9 mouse cellular contexts compared by ENCODE assay signal in genomic region chr17:71552901-71553300, GRCm38 (mm10). TPM values are rescaled to one million over a fixed set of nuclear protein-coding genes. Genes with fewer than 3 reads are reported as not detected.
DNase-seq lines count a peak whose midpoint lies in the region; ATAC-seq and TF ChIP-seq lines count a peak whose summit lies in the region.
"Had no signal": no experiment of that assay in that cellular context is flagged by ENCODE, and none has a peak within 500 bp of the region (broad histone marks: within the 10 kb centered on the region; RNA-seq: fewer than 3 reads in every experiment).

No protein-coding gene starts in this region.

- 9% methylated on average over 11 of the region's 11 CpGs for WGBS in heart, embryonic 14.5 days
- WGBS in hindbrain, embryonic 11.5 days: 15% methylated on average over 11 of the region's 11 CpGs
- 10% methylated on average over 11 of the region's 11 CpGs for WGBS in liver, embryonic 16.5 days (ENCODE audit: insufficient replicate concordance)
- 11% methylated on average over 11 of the region's 11 CpGs for WGBS in stomach, embryonic 16.5 days

- H3K4me1 ChIP-seq in heart, embryonic 14.5 days (ENCODE audit: control insufficient read depth in 2 of 2, insufficient read depth in 2 of 2, low read length in 2 of 2): peaks cover 3 to 4% of the 10 kb centered on the region in 2 experiments; a peak in 2 of 4 replicates
- no peaks in the 10 kb centered on the region; the same call in 1 of the 2 replicates for H3K4me1 ChIP-seq in hindbrain, embryonic 11.5 days (replicated peaks; ENCODE audit: control insufficient read depth, insufficient read depth, low read length)
- peaks cover 14% of the 10 kb centered on the region for H3K4me1 ChIP-seq in liver, embryonic 16.5 days (ENCODE audit: control insufficient read depth, low read depth, low read length)
- H3K4me1 ChIP-seq in stomach, embryonic 16.5 days (ENCODE audit: control insufficient read depth, insufficient read depth, low read length): 0 out of 2 replicates have a peak, but pooled peaks cover 6% of the 10 kb centered on the region

- no peak for DNase-seq in heart, adult 8-10 months (ENCODE audit: low spot score)
- DNase-seq in brain, embryonic 14.5 days (ENCODE audit: low read depth): peak; percentile 8
- DNase-seq in hindbrain, embryonic 11.5 days (ENCODE audit: low spot score): peak; percentile 34

- H3K27me3 ChIP-seq in heart, embryonic 14.5 days (ENCODE audit: control insufficient read depth, insufficient read depth, low read length): peaks cover 32% of the 10 kb centered on the region
- H3K27me3 ChIP-seq in hindbrain, embryonic 11.5 days (ENCODE audit: control insufficient read depth, insufficient read depth, low read length): peaks cover 11% of the 10 kb centered on the region; the same call in 1 of the 2 replicates
- peaks cover 33% of the 10 kb centered on the region for H3K27me3 ChIP-seq in liver, embryonic 16.5 days (ENCODE audit: control insufficient read depth, insufficient read depth, low read depth, low read length)
- peaks cover 12% of the 10 kb centered on the region; the same call in 1 of the 2 replicates for H3K27me3 ChIP-seq in stomach, embryonic 16.5 days (ENCODE audit: control insufficient read depth, insufficient read depth, low read length)

- H3K4me3 ChIP-seq in heart, embryonic 14.5 days (ENCODE audit: control insufficient read depth in 1 of 2, insufficient read depth in 1 of 2, low read depth in 1 of 2, low read length in 2 of 2): peak overlapping the region in 1 of 2 experiments; percentile 66; a peak in 2 of 4 replicates
- H3K4me3 ChIP-seq in hindbrain, embryonic 11.5 days (ENCODE audit: low read depth, low read length): no peak overlapping the region
- no peak overlapping the region for H3K4me3 ChIP-seq in liver, embryonic 16.5 days (ENCODE audit: low read depth, low read length)
- H3K4me3 ChIP-seq in stomach, embryonic 16.5 days (replicated peaks; ENCODE audit: low read length): peak overlapping the region; percentile 76; the same call in 1 of the 2 replicates

- H3K4me2 ChIP-seq in heart, embryonic 14.5 days (ENCODE audit: low read length): peak overlapping the region; percentile 97
- H3K4me2 ChIP-seq in hindbrain, embryonic 11.5 days (replicated peaks; ENCODE audit: low read depth, low read length): peak overlapping the region; percentile 98; the same call in 1 of the 2 replicates
- peak overlapping the region; percentile 100 for H3K4me2 ChIP-seq in liver, embryonic 16.5 days (ENCODE audit: low read depth, low read length)
- H3K4me2 ChIP-seq in stomach, embryonic 16.5 days (ENCODE audit: low read depth, low read length): peak overlapping the region; percentile 99; the same call in 1 of the 2 replicates

- TF ChIP-seq CTCF in brain, embryonic 14.5 days (IDR thresholded peaks at IDR 0.05; ENCODE audit: borderline replicate concordance, extremely low read depth, insufficient read depth, insufficient read length): no peak

- ATAC-seq in heart, embryonic 14.5 days (ENCODE audit: insufficient number of reproducible peaks, insufficient read depth, low FRiP score, low read depth): no peak
- ATAC-seq in hindbrain, embryonic 11.5 days (ENCODE audit: low FRiP score): no peak
- no peak for ATAC-seq in liver, embryonic 16.5 days (ENCODE audit: low read depth)
- no peak for ATAC-seq in stomach, embryonic 16.5 days (ENCODE audit: insufficient read depth, low FRiP score)
- ATAC-seq in inflammation-experienced regulatory T-cells, adult 6 months: no peak
- ATAC-seq in megakaryocyte-erythroid progenitor cell, adult 5-6 weeks (replicated peaks; ENCODE audit: low FRiP score, low TSS enrichment, poor library complexity, severe bottlenecking): no peak

- H3K27ac ChIP-seq in heart, embryonic 14.5 days (replicated peaks in 1 of 2; ENCODE audit: control insufficient read depth in 1 of 2, insufficient read depth in 1 of 2, low read depth in 2 of 2, low read length in 2 of 2): no peak overlapping the region
- H3K27ac ChIP-seq in hindbrain, embryonic 11.5 days (ENCODE audit: low read depth, low read length): no peak overlapping the region
- no peak overlapping the region for H3K27ac ChIP-seq in liver, embryonic 16.5 days (ENCODE audit: low read length)
- no peak overlapping the region for H3K27ac ChIP-seq in stomach, embryonic 16.5 days (ENCODE audit: low read length)

- no peaks in the 10 kb centered on the region for H3K36me3 ChIP-seq in heart, embryonic 14.5 days (ENCODE audit: control insufficient read depth, insufficient read depth, low read length)
- no peaks in the 10 kb centered on the region for H3K36me3 ChIP-seq in hindbrain, embryonic 11.5 days (ENCODE audit: control insufficient read depth, insufficient read depth, low read length)
- H3K36me3 ChIP-seq in liver, embryonic 16.5 days (ENCODE audit: control insufficient read depth, insufficient read depth): no peaks in the 10 kb centered on the region
- H3K36me3 ChIP-seq in stomach, embryonic 16.5 days (ENCODE audit: control insufficient read depth, insufficient read depth, low read length): no peaks in the 10 kb centered on the region

- no peak overlapping the region for H3K9ac ChIP-seq in heart, embryonic 14.5 days (ENCODE audit: low read length)
- no peak overlapping the region for H3K9ac ChIP-seq in hindbrain, embryonic 11.5 days (ENCODE audit: low read depth, low read length)
- no peak overlapping the region for H3K9ac ChIP-seq in liver, embryonic 16.5 days (ENCODE audit: low read depth, low read length)
- H3K9ac ChIP-seq in stomach, embryonic 16.5 days (ENCODE audit: low read length): no peak overlapping the region

- TF ChIP-seq POLR2A in brain, embryonic 14.5 days (IDR thresholded peaks at IDR 0.05; ENCODE audit: borderline replicate concordance, extremely low read depth, insufficient read depth, insufficient read length, poor library complexity, severe bottlenecking): no peak

- no peaks in the 10 kb centered on the region for H3K9me3 ChIP-seq in heart, embryonic 14.5 days (ENCODE audit: control insufficient read depth, low read length)
- H3K9me3 ChIP-seq in hindbrain, embryonic 11.5 days (ENCODE audit: control insufficient read depth, low read length): no peaks in the 10 kb centered on the region
- H3K9me3 ChIP-seq in liver, embryonic 16.5 days (replicated peaks; ENCODE audit: control insufficient read depth, low read length): no peaks in the 10 kb centered on the region
- H3K9me3 ChIP-seq in stomach, embryonic 16.5 days (replicated peaks; ENCODE audit: control insufficient read depth, low read length): no peaks in the 10 kb centered on the region

RNA-seq across cellular contexts. Expression of gene Spdya, which starts 1.0 kb away (rescaled TPM):
- polyA plus RNA-seq in heart, embryonic 14.5 days (2014; fragmentation: Nextera tagmentation; extraction: Ambion mirVana): 0.55 and 0.62 TPM in 2 replicates
- total RNA-seq in heart, adult 8-10 months (2022): under 1 TPM in 3 of 4 experiments, not detected in 1; 0.16 to 0.25 (median 0.19) TPM
- polyA plus RNA-seq in brain, embryonic 14.5 days (2012; rRNA removed): 0.70 and 0.81 TPM in 2 replicates
- polyA plus RNA-seq in hindbrain, embryonic 11.5 days (2014; fragmentation: Nextera tagmentation; extraction: Ambion mirVana): 1.0 and 1.5 TPM in 2 replicates
- 0.15 and 0.19 TPM in 2 replicates for polyA plus RNA-seq in liver, embryonic 16.5 days (2015; fragmentation: Nextera tagmentation; extraction: Ambion mirVana)
- 0.49 and 0.54 TPM in 2 replicates for polyA plus RNA-seq in stomach, embryonic 16.5 days (2015; fragmentation: Nextera tagmentation; extraction: Ambion mirVana)
- polyA plus RNA-seq in inflammation-experienced regulatory T-cells, adult 6 months (2017; shearing (Covaris generic)): 1 to 10 TPM in 1 of 3 experiments, under 1 TPM in 2; 0.40 to 1.1 (median 0.67) TPM
- not detected in 2 replicates for total RNA-seq in megakaryocyte-erythroid progenitor cell, adult 5-6 weeks (2014; fragmentation: Nextera tagmentation)
- total RNA-seq in megakaryocyte-erythroid progenitor cell, adult 5-6 weeks (2017): not detected in 2 replicates
- polyA plus RNA-seq: heart, adult 2 months had no signal

RNA-seq across cellular contexts. Expression of gene Ndc80, which starts 26.2 kb away (rescaled TPM):
- polyA plus RNA-seq in heart, embryonic 14.5 days (2014; fragmentation: Nextera tagmentation; extraction: Ambion mirVana): 31.7 and 35.2 TPM in 2 replicates
- under 1 TPM in 3 of 4 experiments, not detected in 1; 0.31 to 0.78 (median 0.33) TPM for total RNA-seq in heart, adult 8-10 months (2022)
- 5.6 and 6.8 TPM in 2 replicates for polyA plus RNA-seq in brain, embryonic 14.5 days (2012; rRNA removed)
- 50.8 and 54.8 TPM in 2 replicates for polyA plus RNA-seq in hindbrain, embryonic 11.5 days (2014; fragmentation: Nextera tagmentation; extraction: Ambion mirVana)
- polyA plus RNA-seq in liver, embryonic 16.5 days (2015; fragmentation: Nextera tagmentation; extraction: Ambion mirVana): 30.2 and 32.5 TPM in 2 replicates
- 37.6 and 37.9 TPM in 2 replicates for polyA plus RNA-seq in stomach, embryonic 16.5 days (2015; fragmentation: Nextera tagmentation; extraction: Ambion mirVana)
- 10 to 100 TPM in 1 of 3 experiments, 1 to 10 TPM in 2; 9.1 to 56.4 (median 9.4) TPM for polyA plus RNA-seq in inflammation-experienced regulatory T-cells, adult 6 months (2017; shearing (Covaris generic))
- 25.1 and 35.8 TPM in 2 replicates for total RNA-seq in megakaryocyte-erythroid progenitor cell, adult 5-6 weeks (2014; fragmentation: Nextera tagmentation)
- total RNA-seq in megakaryocyte-erythroid progenitor cell, adult 5-6 weeks (2017): 73.5 and 83.5 TPM in 2 replicates
- polyA plus RNA-seq: heart, adult 2 months had no signal
